Mouse (Mus musculus) hindbrain, embryonic 13.5 days (tissue): Measurements from ENCODE around the gene Lrrc4c. TPM values are rescaled to one million over a fixed set of nuclear protein-coding genes. Genes with fewer than 3 reads are reported as not detected.
A peak's percentile ranks its signal among the peaks of the same experiment; 100 is the strongest.

Experiments used
- ATAC-seq: fragments of 200-750 bp; cut with Nextera tagmentation; 2 replicates; pipeline ENCODE4 v1.8.0; 2017; ENCODE audit warnings: moderate TSS enrichment; ENCODE audit not compliant: low FRiP score
- H3K27ac ChIP-seq: fragments of 300-500 bp; sonication (generic); 2 replicates; pipeline ENCODE4 v1.5.1; 2015; ENCODE audit warnings: inconsistent platforms, mild to moderate bottlenecking, moderate library complexity
- H3K27me3 ChIP-seq: fragments of 300-500 bp; sonication (generic); 2 replicates; pipeline ENCODE4 v1.6.1; 2015; ENCODE audit warnings: mild to moderate bottlenecking, inconsistent platforms
- H3K36me3 ChIP-seq: fragments of 300-500 bp; sonication (generic); 2 replicates; pipeline ENCODE4 v1.6.1; 2015; ENCODE audit warnings: mild to moderate bottlenecking, inconsistent platforms
- H3K4me1 ChIP-seq: fragments of 300-500 bp; sonication (generic); replicated peaks from 2 replicates; pipeline ENCODE4 v1.6.1; 2015; ENCODE audit warnings: inconsistent platforms
- H3K4me2 ChIP-seq: fragments of 300-500 bp; sonication (generic); 2 replicates; pipeline ENCODE4 v1.6.1; 2015; ENCODE audit warnings: inconsistent platforms, mild to moderate bottlenecking, moderate library complexity
- H3K4me3 ChIP-seq: fragments of 300-500 bp; sonication (generic); 2 replicates; pipeline ENCODE4 v1.5.1; 2015; ENCODE audit warnings: mild to moderate bottlenecking, inconsistent platforms
- H3K9ac ChIP-seq: fragments of 300-500 bp; sonication (generic); 2 replicates; pipeline ENCODE4 v1.6.1; 2015; ENCODE audit warnings: mild to moderate bottlenecking, inconsistent platforms
- H3K9me3 ChIP-seq: fragments of 300-500 bp; sonication (generic); 2 replicates; pipeline ENCODE4 v1.6.1; 2016; ENCODE audit warnings: inconsistent platforms
- WGBS: fragments of 180-500 bp; shearing (Covaris S2); methylation state at CpG from one replicate; pipeline ENCODE4 v1.1.7; 2015; 5-methylcytosine and 5-hydroxymethylcytosine counted together
- polyA plus RNA-seq: library from polyadenylated mRNA; unstranded; fragments of >200 nt; fragmentation: Nextera tagmentation; extraction: Ambion mirVana; gene quantifications from 2 replicates; pipeline ENCODE4 v1.2.1, GENCODE M21; 2015

The Lrrc4c gene
- polyA plus RNA-seq, 1 experiment from 2014 or later, result 24.0 TPM

GRCm38 (mm10) chr2:97467664-97468063 lies 1149.7 kb downstream of the Lrrc4c start:
- Histone ChIP-seq H3K9me3 (no peaks in the 10 kb centered on the region), H3K9ac (peak overlapping the region; percentile 78), H3K4me3 (peak overlapping the region; percentile 60), H3K27ac (peak overlapping the region; percentile 93), H3K27me3 (no peaks in the 10 kb centered on the region), H3K36me3 (no peaks in the 10 kb centered on the region), H3K4me2 (peak overlapping the region; percentile 67), H3K4me1 (peaks cover 21% of the 10 kb centered on the region; the same call in 1 of the 2 replicates)
- WGBS, result 8% methylated on average over 8 of the region's 8 CpGs
- ATAC-seq, result no peak

DNA sequence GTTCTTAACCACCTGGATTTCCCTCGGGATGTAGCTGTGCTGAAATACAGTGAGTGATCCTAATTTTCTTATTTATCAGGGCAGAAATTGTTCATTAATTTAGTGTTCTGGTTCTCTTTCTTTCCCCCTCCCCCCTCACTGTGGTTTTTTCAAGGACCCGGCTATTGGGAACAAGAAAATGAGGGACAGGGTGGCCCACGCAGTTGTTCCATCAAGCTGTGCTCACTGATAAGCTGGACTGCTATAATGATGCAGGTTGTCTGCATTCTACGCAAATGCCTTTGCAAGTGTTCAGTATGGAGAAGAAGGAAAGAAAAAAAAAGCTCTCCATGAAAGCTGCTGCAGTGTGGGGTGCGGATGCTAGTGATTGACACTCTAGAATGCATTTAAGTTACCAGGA lies 1150.4 kb downstream of the Lrrc4c start:
- peak overlapping the region; percentile 60 for H3K4me3 ChIP-seq
- H3K27me3 ChIP-seq, result no peaks in the 10 kb centered on the region
- H3K4me2 ChIP-seq, result peak overlapping the region; percentile 67
- H3K27ac ChIP-seq, result peak overlapping the region; percentile 37
- H3K4me1 ChIP-seq, result peaks cover 21% of the 10 kb centered on the region; the same call in 1 of the 2 replicates
- ATAC-seq, result no peak
- no peaks in the 10 kb centered on the region for H3K9me3 ChIP-seq
- peak overlapping the region; percentile 78 for H3K9ac ChIP-seq
- H3K36me3 ChIP-seq, result no peaks in the 10 kb centered on the region
- 24% methylated on average over 5 of the region's 5 CpGs for WGBS

DNA sequence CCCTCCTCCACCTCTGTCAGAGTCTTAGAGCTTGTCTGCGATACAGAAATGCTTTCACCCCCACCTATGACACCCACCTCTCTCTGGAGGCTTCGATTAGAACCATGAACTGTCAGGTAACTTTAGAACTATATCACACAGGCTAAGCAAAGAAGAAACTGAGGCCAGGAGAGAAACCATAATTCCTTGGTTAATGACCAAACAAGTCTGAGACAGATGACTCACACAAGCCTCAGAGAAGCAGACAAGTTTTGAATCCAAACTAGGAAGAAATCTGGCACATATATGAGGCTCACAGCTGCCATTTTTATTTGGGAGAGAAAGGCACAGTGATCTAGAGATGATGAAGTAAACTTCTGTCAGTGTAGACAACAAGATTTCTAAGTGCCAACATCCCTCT lies 1151.4 kb downstream of the Lrrc4c start:
- Histone ChIP-seq H3K4me2 (peak overlapping the region; percentile 67), H3K4me1 (peaks cover 21% of the 10 kb centered on the region; the same call in 1 of the 2 replicates), H3K9ac (peak overlapping the region; percentile 78; the same call in 1 of the 2 replicates), H3K27me3 (no peaks in the 10 kb centered on the region), H3K36me3 (no peaks in the 10 kb centered on the region), H3K27ac (no peak overlapping the region), H3K9me3 (no peaks in the 10 kb centered on the region), H3K4me3 (peak overlapping the region; percentile 60)
- 58% methylated on average over 2 of the region's 2 CpGs for WGBS
- no peak for ATAC-seq

DNA sequence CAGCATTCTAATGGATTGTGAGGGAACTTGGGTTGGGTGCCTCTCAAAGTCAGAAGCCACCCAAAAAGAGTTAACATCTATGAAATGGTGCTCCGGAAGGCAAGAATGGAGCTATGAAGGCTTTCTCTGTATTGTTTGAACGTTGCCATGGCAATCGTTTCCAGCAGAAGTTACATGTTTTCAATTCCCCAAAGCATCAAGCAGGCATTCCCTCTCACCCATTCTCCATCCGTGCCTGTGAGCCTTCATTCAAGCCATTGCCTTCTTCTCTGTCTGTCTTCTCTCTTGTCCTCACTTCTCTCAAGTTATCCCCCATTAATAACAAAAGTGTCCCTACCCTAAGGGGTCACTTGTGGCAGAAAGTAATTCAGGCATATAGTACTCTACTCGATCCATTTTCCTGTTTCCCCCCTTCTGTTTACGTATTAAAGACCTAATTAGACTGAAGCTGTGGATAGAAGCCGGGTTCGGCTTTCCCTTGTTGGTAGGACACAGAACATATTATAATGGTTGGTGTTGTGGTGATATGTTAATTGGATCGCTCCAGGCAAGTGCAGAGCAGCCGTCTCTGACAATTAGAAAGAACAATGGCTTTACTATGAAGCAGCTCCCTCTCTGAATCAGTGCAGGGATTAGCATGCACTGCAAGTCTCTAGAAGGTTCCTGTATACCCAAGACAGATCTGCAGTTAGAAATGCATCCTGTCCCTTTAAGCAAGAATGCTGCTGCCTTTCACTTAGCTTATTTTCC lies 1160.4 kb downstream of the Lrrc4c start:
- no peaks in the 10 kb centered on the region for H3K36me3 ChIP-seq
- H3K4me3 ChIP-seq, result peak overlapping the region; percentile 27
- peaks cover 13% of the 10 kb centered on the region for H3K4me1 ChIP-seq
- no peaks in the 10 kb centered on the region for H3K27me3 ChIP-seq
- WGBS, result 27% methylated on average over 10 of the region's 10 CpGs
- H3K9me3 ChIP-seq, result no peaks in the 10 kb centered on the region
- H3K27ac ChIP-seq, result peak overlapping the region; percentile 70
- ATAC-seq, result peak; percentile 93
- H3K9ac ChIP-seq, result peak overlapping the region; percentile 43
- peak overlapping the region; percentile 47 for H3K4me2 ChIP-seq

GRCm38 (mm10) chr2:97478925-97479298 lies 1160.9 kb downstream of the Lrrc4c start:
- Histone ChIP-seq H3K9ac (peak overlapping the region; percentile 43; the same call in 1 of the 2 replicates), H3K9me3 (no peaks in the 10 kb centered on the region), H3K4me3 (peak overlapping the region; percentile 27), H3K4me2 (peak overlapping the region; percentile 47), H3K27me3 (no peaks in the 10 kb centered on the region), H3K36me3 (no peaks in the 10 kb centered on the region), H3K27ac (peak overlapping the region; percentile 70), H3K4me1 (peaks cover 13% of the 10 kb centered on the region)
- 41% methylated on average over 4 of the region's 4 CpGs for WGBS
- peak; percentile 71 for ATAC-seq

- H3K27ac ChIP-seq, result 0 out of 2 replicates have a peak overlapping the region, but pooled peaks have one; percentile 5
- peak; percentile 34; the same call in 1 of the 2 replicates for ATAC-seq
- no peaks in the 10 kb centered on the region for H3K9me3 ChIP-seq
- H3K4me2 ChIP-seq, result no peak overlapping the region
- H3K36me3 ChIP-seq, result no peaks in the 10 kb centered on the region
- 46% methylated on average over 1 of the region's 1 CpGs for WGBS
- H3K4me3 ChIP-seq, result no peak overlapping the region
- H3K27me3 ChIP-seq, result no peaks in the 10 kb centered on the region
- H3K4me1 ChIP-seq, result peaks cover 18% of the 10 kb centered on the region
- H3K9ac ChIP-seq, result no peak overlapping the region
Observed at GRCm38 (mm10) chr2:97484990-97485389, 1167.0 kb downstream of the Lrrc4c start.

- H3K4me3 ChIP-seq, result no peak overlapping the region
- ATAC-seq, result no peak
- H3K27ac ChIP-seq, result peak overlapping the region; percentile 5; the same call in 1 of the 2 replicates
- no peaks in the 10 kb centered on the region for H3K27me3 ChIP-seq
- 56% methylated on average over 2 of the region's 2 CpGs for WGBS
- H3K9me3 ChIP-seq, result no peaks in the 10 kb centered on the region
- H3K4me2 ChIP-seq, result no peak overlapping the region
- peaks cover 18% of the 10 kb centered on the region for H3K4me1 ChIP-seq
- no peaks in the 10 kb centered on the region for H3K36me3 ChIP-seq
- no peak overlapping the region for H3K9ac ChIP-seq
Observed at GRCm38 (mm10) chr2:97485609-97486008, 1167.6 kb downstream of the Lrrc4c start.

GRCm38 (mm10) chr2:97487567-97487966 lies 1169.6 kb downstream of the Lrrc4c start:
- 44% methylated on average over 5 of the region's 5 CpGs for WGBS

DNA sequence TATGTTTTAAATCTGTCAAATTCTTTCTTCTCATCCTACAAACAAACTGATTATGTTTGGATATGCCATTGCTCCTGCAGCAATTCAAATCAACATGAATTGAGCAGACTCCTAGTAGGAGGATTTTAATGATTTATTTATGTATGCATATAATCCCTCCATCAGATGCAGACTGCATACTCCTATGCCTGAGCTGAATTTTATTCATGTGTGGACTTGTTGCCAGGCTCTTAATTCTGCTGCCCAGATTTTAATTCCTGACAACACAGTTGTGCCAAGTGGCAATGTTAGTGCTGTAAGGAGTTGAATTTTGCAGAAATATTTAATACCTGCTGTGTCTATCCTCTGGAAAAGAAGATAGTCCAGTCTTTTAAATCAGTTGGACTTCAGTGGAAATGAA lies 1179.1 kb downstream of the Lrrc4c start:
- no peak overlapping the region for H3K9ac ChIP-seq
- H3K27me3 ChIP-seq, result no peaks in the 10 kb centered on the region
- H3K9me3 ChIP-seq, result no peaks in the 10 kb centered on the region
- H3K4me2 ChIP-seq, result no peak overlapping the region
- H3K4me3 ChIP-seq, result no peak overlapping the region
- ATAC-seq, result no peak
- no peaks in the 10 kb centered on the region for H3K36me3 ChIP-seq
- no peak overlapping the region for H3K27ac ChIP-seq
- no peaks in the 10 kb centered on the region for H3K4me1 ChIP-seq

More at GRCm38 (mm10) chr2:97487567-97487966, 1169.6 kb downstream of the Lrrc4c start:
- Histone ChIP-seq H3K4me3 (no peak overlapping the region), H3K27ac (peak overlapping the region; percentile 58; the same call in 1 of the 2 replicates), H3K36me3 (no peaks in the 10 kb centered on the region), H3K4me2 (0 out of 2 replicates have a peak overlapping the region, but pooled peaks have one; percentile 10), H3K9me3 (no peaks in the 10 kb centered on the region), H3K27me3 (no peaks in the 10 kb centered on the region), H3K9ac (no peak overlapping the region), H3K4me1 (peaks cover 18% of the 10 kb centered on the region)
- peak; percentile 76; the same call in 1 of the 2 replicates for ATAC-seq

GRCm38 (mm10) chr2:97502501-97502900 lies 1184.5 kb downstream of the Lrrc4c start:
- H3K36me3 ChIP-seq, result no peaks in the 10 kb centered on the region
- ATAC-seq, result no peak
- H3K27me3 ChIP-seq, result no peaks in the 10 kb centered on the region
- no peak overlapping the region for H3K9ac ChIP-seq
- no peak overlapping the region for H3K27ac ChIP-seq
- H3K9me3 ChIP-seq, result no peaks in the 10 kb centered on the region
- no peak overlapping the region for H3K4me3 ChIP-seq
- H3K4me2 ChIP-seq, result no peak overlapping the region
- H3K4me1 ChIP-seq, result no peaks in the 10 kb centered on the region
- WGBS, result 81% methylated on average over 1 of the region's 1 CpGs

DNA sequence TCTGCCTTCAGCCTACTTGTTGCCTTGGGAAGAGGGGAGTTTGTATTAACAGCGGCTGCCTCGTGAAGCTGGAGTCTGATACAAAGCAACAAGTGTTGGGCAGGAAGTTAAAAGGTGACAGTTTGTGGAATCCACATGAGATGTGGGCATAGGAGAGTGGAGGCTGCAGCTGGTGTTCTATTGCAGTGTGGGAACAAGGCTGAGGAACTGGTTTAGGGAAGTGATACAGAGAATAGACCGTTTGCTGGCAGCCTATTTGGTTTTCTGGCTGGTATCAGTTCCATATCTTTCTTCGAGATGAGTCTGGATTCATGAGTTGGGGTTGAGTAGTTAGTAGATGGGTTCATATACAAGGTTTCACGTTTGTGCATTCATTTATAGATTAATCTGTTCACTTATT lies 1186.9 kb downstream of the Lrrc4c start:
- Histone ChIP-seq H3K27me3 (no peaks in the 10 kb centered on the region), H3K9ac (no peak overlapping the region), H3K36me3 (no peaks in the 10 kb centered on the region), H3K4me1 (no peaks in the 10 kb centered on the region), H3K4me3 (no peak overlapping the region), H3K9me3 (no peaks in the 10 kb centered on the region), H3K4me2 (no peak overlapping the region), H3K27ac (no peak overlapping the region)
- 85% methylated on average over 5 of the region's 5 CpGs for WGBS
- ATAC-seq, result no peak

- H3K27ac ChIP-seq, result peak overlapping the region; percentile 48
- H3K9me3 ChIP-seq, result no peaks in the 10 kb centered on the region
- H3K27me3 ChIP-seq, result no peaks in the 10 kb centered on the region
- no peak overlapping the region for H3K4me3 ChIP-seq
- no peak overlapping the region for H3K4me2 ChIP-seq
- 22% methylated on average over 2 of the region's 2 CpGs for WGBS
- peak; percentile 43; the same call in 1 of the 2 replicates for ATAC-seq
- no peaks in the 10 kb centered on the region for H3K36me3 ChIP-seq
- no peak overlapping the region for H3K9ac ChIP-seq
- H3K4me1 ChIP-seq, result peaks cover 4% of the 10 kb centered on the region; the same call in 1 of the 2 replicates
Observed at GRCm38 (mm10) chr2:97524256-97524922, 1206.4 kb downstream of the Lrrc4c start.
